Mouse (Mus musculus) subcutaneous adipose tissue, adult 2 months (tissue): ENCODE results near the gene Galp. TPM values are rescaled to one million over a fixed set of nuclear protein-coding genes. Genes with fewer than 3 reads are reported as not detected.

Source experiments
- polyA plus RNA-seq: library from polyadenylated mRNA; depleted of rRNA; stranded (reverse); fragments of >200 nt; gene quantifications from 2 replicates; pipeline ENCODE4 v1.2.3, GENCODE M21; 2012; ENCODE audit warnings: low replicate concordance; rRNA removed

Galp gene
- polyA plus RNA-seq: not detected in 2 replicates

GRCm38 (mm10) chr7:6196790-6197189, at the start of gene Galp:
Gene Galp (plus strand): TSS chr7:6197090.

DNA sequence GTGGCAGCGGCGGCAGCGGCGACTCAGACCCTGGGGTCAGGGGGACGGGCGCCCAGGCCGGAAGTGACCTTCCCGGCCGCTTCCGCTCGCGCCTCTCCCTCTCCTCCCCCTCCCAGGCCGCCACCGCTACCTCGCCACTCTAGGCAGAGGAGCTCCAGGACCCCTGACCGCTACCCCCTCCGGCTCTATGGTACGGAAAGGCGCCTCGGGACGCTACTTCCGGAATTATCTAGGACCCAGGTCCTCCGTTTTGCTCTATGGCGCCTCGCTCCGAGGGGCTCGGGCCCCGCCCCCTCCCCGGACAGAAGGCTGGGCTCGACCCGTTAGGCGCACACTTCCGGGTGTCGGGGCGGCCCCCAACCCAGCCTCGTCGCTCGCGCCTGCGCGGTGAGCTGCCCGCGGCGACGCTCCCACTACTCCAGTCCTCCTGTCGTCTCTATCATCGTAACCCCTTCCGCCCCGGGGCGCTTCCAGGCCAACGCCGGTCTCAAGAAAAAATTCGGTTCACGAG, 40.9 kb upstream of the Galp start, which contains the start of gene Zfp787:
Gene Zfp787, minus strand, starts transcription at position 97 of the 511 bp plus-strand sequence.

DNA sequence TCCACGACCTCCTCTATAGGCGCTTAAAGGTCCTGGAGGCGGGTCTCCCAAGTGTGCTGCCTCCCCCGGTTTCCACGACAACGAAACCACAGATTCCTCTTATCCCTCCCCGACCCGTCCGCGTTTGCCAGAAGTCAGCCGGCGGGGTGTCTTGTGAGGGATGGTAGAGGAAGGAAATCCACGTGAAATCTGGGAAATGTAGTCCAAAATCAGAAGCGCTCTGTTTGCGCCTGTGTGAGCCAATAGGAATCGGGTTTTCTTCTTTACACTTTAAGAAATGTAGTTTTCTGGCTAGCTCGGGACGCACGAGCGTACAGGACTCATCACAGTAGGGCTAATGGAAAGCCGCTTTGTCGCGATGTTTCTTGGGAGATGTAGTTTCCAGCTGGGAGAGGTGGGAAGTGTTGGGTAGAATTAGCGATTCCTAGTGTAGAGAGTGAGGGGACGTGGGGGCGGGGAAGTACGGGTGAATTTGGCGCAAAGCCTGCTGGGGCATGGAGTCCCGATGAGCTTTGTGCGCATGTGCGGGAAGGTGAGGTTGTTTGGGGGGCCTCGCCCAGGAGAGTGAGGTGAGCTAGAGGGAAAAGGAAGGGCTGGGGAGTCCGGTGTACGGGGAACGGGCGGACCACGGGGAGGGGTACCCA, 24.8 kb upstream of the Galp start, which contains the start of gene Zfp444:
Gene Zfp444, plus strand, starts transcription at position 221 of the 644 bp plus-strand sequence.

DNA sequence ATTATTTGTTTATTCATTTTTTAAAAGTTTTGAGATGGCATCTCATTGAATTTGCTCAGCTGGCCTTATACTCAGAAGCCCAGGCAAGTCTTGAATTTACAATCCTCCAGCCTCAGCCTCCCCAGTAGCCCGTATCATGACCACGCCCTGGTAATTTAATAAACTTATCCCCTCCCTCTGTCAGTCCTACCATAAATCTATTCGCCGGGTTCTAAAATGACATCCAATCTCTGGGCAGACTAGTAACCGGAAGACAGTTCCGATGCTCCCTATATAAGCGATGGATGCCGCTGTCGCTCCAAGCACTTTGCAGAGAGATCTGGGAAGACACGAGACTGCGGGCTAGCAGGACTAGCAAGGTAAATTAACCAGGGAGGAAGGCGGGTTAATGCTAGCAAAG, 25.1 kb downstream of the Galp start, which contains the start of gene Zscan5b:
Gene Zscan5b, plus strand, starts transcription at position 301 of the 400 bp plus-strand sequence.

GRCm38 (mm10) chr7:6252410-6252809, 55.5 kb downstream of the Galp start, which contains the start of gene Epp13:
Gene Epp13 (plus strand): TSS chr7:6252710.

Other genes with a start within 250 kb of the Galp start
- gene Vmn1r65, start 186.1 kb upstream of the Galp start, polyA plus RNA-seq: not detected in 2 replicates
- 0.03 TPM in 1 of 2 replicates, not detected in the other for gene Nlrp4c, start 151.9 kb upstream of the Galp start, polyA plus RNA-seq
- 36.6 and 43.9 TPM in 2 replicates for gene Zfp787, start 41.1 kb upstream of the Galp start, polyA plus RNA-seq
- 13.4 and 35.9 TPM in 2 replicates for gene Zfp444, start 24.9 kb upstream of the Galp start, polyA plus RNA-seq
- gene Zscan5b, start 25.2 kb downstream of the Galp start, polyA plus RNA-seq: not detected in 2 replicates
- 0.46 and 1.5 TPM in 2 replicates for gene Epp13, start 55.6 kb downstream of the Galp start, polyA plus RNA-seq
- gene Zfp667, start 89.5 kb downstream of the Galp start, polyA plus RNA-seq: 1.6 and 1.8 TPM in 2 replicates
- gene Zfp583, start 134.2 kb downstream of the Galp start, polyA plus RNA-seq: 1.0 and 1.2 TPM in 2 replicates
- gene Gm3854, start 146.7 kb downstream of the Galp start, polyA plus RNA-seq: 0.09 and 0.27 TPM in 2 replicates
- gene Zfp78, start 166.2 kb downstream of the Galp start, polyA plus RNA-seq: 0.73 and 1.0 TPM in 2 replicates
- 4.2 and 5.3 TPM in 2 replicates for gene Zfp28, start 186.2 kb downstream of the Galp start, polyA plus RNA-seq
- gene Smim17, start 201.6 kb downstream of the Galp start, polyA plus RNA-seq: not detected in 2 replicates
- gene Gm20715, start 213.2 kb downstream of the Galp start, polyA plus RNA-seq: not detected in 2 replicates
- 0.07 TPM in 1 of 2 replicates, not detected in the other for gene Olfr1344, start 241.6 kb downstream of the Galp start, polyA plus RNA-seq